Mouse (Mus musculus) spleen, adult 2 months (tissue): Measurements from ENCODE around the gene Arhgef2.

Experiments
- CTCF ChIP-seq: fragments of 200-500 bp; IDR thresholded peaks from 2 replicates; pipeline ENCODE4 v1.5.1; 2011; ENCODE audit warnings: mild to moderate bottlenecking, inconsistent platforms; ENCODE audit not compliant: insufficient read depth, insufficient read length, insufficient replicate concordance; ENCODE audit errors: extremely low read depth
- POLR2A ChIP-seq: fragments of 200-500 bp; IDR thresholded peaks from 2 replicates; pipeline ENCODE4 v1.6.1; 2011; ENCODE audit warnings: low read depth, low read length, inconsistent platforms

DNA sequence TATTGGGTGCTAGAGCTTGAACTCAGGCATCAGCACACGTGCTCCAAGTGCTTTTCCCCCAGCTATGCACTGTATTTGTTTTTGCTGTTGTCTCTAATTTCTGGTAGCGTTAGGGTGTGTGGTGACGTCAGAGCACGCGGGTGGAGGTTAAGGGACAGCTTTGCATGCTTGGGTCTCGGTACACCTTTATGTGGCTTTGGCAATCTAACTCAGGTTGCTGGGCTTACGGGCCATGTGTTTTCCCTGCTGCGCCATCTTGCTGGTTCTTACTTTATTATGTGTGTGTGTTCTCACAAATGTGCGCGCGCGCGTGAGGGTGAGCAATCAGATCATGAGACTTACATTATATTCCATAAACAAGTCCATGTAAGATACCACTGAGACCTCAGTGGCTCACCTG is 44.2 kb downstream of the Arhgef2 start:
- TF ChIP-seq CTCF (no peak), POLR2A (no peak)
